Mouse (Mus musculus) liver, embryonic 14.5 days (tissue): ENCODE results near the gene Mgarp. TPM values are rescaled to one million over a fixed set of nuclear protein-coding genes. Genes with fewer than 3 reads are reported as not detected.

Experiments used
- ATAC-seq: fragments of 200-750 bp; cut with Nextera tagmentation; 2 replicates; pipeline ENCODE4 v1.8.0; 2017; ENCODE audit warnings: moderate number of reproducible peaks, mild to moderate bottlenecking, moderate library complexity; ENCODE audit not compliant: insufficient read depth
- DNase-seq, 3 experiments: peaks; one replicate each; pipeline ENCODE4 v3.0.0-alpha.2; 2012 to 2013; ENCODE audit warnings: low read depth in 3 of 3, low spot score in 3 of 3
- H3K27ac ChIP-seq: fragments of 300-500 bp; sonication (generic); 2 replicates; pipeline ENCODE4 v1.5.1; 2014; ENCODE audit warnings: moderate library complexity, mild to moderate bottlenecking, control low read depth, inconsistent platforms
- H3K27me3 ChIP-seq: fragments of 300-500 bp; sonication (generic); 2 replicates; pipeline ENCODE4 v1.6.1; 2014; ENCODE audit warnings: mild to moderate bottlenecking, low read length, moderate library complexity; ENCODE audit not compliant: control insufficient read depth, insufficient read depth
- H3K36me3 ChIP-seq: fragments of 300-500 bp; sonication (generic); replicated peaks from 2 replicates; pipeline ENCODE4 v1.6.1; 2014; ENCODE audit warnings: low read depth; ENCODE audit not compliant: control insufficient read depth, insufficient read depth
- H3K4me1 ChIP-seq, 2 experiments: fragments of 200-500 bp in 1 of 2; fragments of 300-500 bp in 1 of 2; sonication (generic) in 1 of 2; replicated peaks; 2 replicates each; pipeline ENCODE4 v1.6.1; 2012 to 2014; ENCODE audit warnings: antibody characterized with exemption in 1 of 2, inconsistent platforms in 1 of 2, low read length in 1 of 2; ENCODE audit not compliant: control insufficient read depth in 2 of 2, insufficient read depth in 2 of 2
- H3K4me2 ChIP-seq: fragments of 300-500 bp; sonication (generic); 2 replicates; pipeline ENCODE4 v1.6.1; 2014; ENCODE audit warnings: low read depth, mild to moderate bottlenecking, control low read depth, moderate library complexity
- H3K4me3 ChIP-seq, 2 experiments: fragments of 200-500 bp in 1 of 2; fragments of 300-500 bp in 1 of 2; sonication (generic) in 1 of 2; 2 replicates each; pipeline ENCODE4 v1.5.1; 2012 to 2014; ENCODE audit warnings: low read depth in 2 of 2, low read length in 2 of 2, mild to moderate bottlenecking in 2 of 2, control low read depth in 1 of 2, inconsistent platforms in 1 of 2, moderate library complexity in 1 of 2; ENCODE audit not compliant: insufficient read depth in 1 of 2
- H3K9ac ChIP-seq: fragments of 300-500 bp; sonication (generic); replicated peaks from 2 replicates; pipeline ENCODE4 v1.6.1; 2014; ENCODE audit warnings: mild to moderate bottlenecking, control low read depth, moderate library complexity
- H3K9me3 ChIP-seq: fragments of 300-500 bp; sonication (generic); 2 replicates; pipeline ENCODE4 v1.6.1; 2016; ENCODE audit warnings: low read length, mixed read lengths; ENCODE audit not compliant: control insufficient read depth
- CTCF ChIP-seq: IDR thresholded peaks from 2 replicates; pipeline ENCODE4 v1.5.1; 2016; ENCODE audit warnings: antibody characterized with exemption, low read depth, control low read depth
- EP300 ChIP-seq: IDR thresholded peaks from 2 replicates; pipeline ENCODE4 v1.6.1; 2016; ENCODE audit warnings: antibody characterized with exemption, low read depth
- WGBS: fragments of 180-500 bp; shearing (Covaris S2); extraction: QIAGEN DNeasy Blood & Tissue Kit; methylation state at CpG from one replicate; pipeline ENCODE4 v1.1.7; 2014; ENCODE audit not compliant: insufficient replicate concordance; 5-methylcytosine and 5-hydroxymethylcytosine counted together
- polyA plus RNA-seq, 2 experiments: library from polyadenylated mRNA; depleted of rRNA in 1 of 2; stranded (reverse) in 1 of 2; unstranded in 1 of 2; fragments of >200 nt; fragmentation: Nextera tagmentation in 1 of 2; extraction: Ambion mirVana in 1 of 2; gene quantifications; 2 replicates each; pipeline versions ENCODE4 v1.2.1 to v1.2.3; 2012 to 2014

The Mgarp gene
- polyA plus RNA-seq, 2 experiments: 0.48 to 0.85 TPM

DNA sequence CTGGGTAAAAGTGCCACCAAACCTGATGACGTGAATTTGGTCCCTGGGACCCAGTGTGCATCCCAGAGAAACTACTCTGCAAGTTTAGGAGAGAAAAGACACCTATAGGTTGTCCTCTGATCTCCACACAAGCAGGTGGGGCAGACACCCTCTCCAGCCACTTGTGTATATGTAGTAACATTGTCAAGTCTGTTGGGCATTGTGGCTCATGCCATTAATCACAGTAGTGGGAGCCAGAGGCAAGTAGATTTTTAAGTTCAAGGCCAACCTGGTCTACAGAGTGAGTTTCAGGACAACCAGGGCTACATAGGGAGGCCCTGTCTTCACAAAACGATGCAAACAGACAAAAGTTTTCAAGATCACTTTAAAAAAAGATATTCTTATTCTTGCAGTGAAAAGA is 24.7 kb downstream of the Mgarp start:
- no peak for TF ChIP-seq CTCF
- no peak for TF ChIP-seq EP300
- H3K4me1 ChIP-seq: peaks cover 23 to 27% of the 10 kb centered on the region in 2 experiments
- H3K36me3 ChIP-seq: no peaks in the 10 kb centered on the region
- H3K4me3 ChIP-seq: no peak overlapping the region
- DNase-seq: no peak
- ATAC-seq: no peak
- no peaks in the 10 kb centered on the region for H3K9me3 ChIP-seq
- H3K9ac ChIP-seq: no peak overlapping the region
- H3K27me3 ChIP-seq: no peaks in the 10 kb centered on the region
- no peak overlapping the region for H3K27ac ChIP-seq
- WGBS: 56% methylated on average over 2 of the region's 2 CpGs
- H3K4me2 ChIP-seq: no peak overlapping the region

DNA sequence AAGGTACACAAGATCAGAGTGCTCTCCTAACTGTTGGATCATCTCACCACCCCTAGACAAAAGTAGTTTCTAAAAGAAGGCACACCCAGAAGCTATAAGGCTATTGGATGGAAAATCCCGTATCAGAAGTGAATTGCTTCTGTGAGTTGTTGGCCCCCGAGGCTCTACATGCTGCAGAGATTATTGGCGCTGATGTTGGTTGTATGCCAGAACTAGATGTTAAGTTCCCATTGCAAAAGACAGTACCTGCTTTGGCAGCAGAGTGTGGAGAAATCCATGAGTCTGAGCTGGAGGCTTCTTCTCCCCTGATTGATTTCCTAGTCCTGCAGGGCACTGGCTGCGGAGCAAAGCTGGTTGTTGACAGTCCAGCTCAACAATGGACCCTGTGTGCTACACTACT is 28.5 kb downstream of the Mgarp start:
- TF ChIP-seq EP300 (no peak), CTCF (no peak)
- 41% methylated on average over 4 of the region's 4 CpGs for WGBS
- no peak overlapping the region for H3K9ac ChIP-seq
- no peaks in the 10 kb centered on the region for H3K9me3 ChIP-seq
- H3K4me1 ChIP-seq: peaks cover 25 to 39% of the 10 kb centered on the region in 2 experiments
- H3K4me3 ChIP-seq: no peak overlapping the region
- DNase-seq (no peak), ATAC-seq (no peak)
- peak overlapping the region; percentile 22 for H3K4me2 ChIP-seq
- no peaks in the 10 kb centered on the region for H3K36me3 ChIP-seq
- no peak overlapping the region for H3K27ac ChIP-seq
- no peaks in the 10 kb centered on the region for H3K27me3 ChIP-seq

DNA sequence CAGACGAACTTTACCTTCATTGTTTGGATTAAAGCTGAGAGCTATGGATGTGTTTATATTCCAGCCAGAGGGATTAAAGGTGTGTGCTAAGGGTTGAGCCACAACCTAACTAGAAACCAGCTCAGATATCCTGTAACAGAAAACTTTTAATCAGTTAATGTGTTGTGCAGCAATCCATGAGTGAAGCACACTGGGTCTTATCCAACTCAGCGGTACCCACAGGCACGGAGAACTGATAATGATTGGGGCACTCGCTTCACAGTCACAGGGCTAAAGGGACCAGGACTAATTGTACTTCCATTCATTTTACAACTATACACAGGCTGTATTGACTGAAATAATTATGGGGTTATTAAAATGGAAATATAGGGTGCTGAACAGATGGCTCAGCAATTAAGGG is 29.6 kb downstream of the Mgarp start:
- Histone ChIP-seq H3K36me3 (no peaks in the 10 kb centered on the region), H3K4me1 (peaks cover 25 to 39% of the 10 kb centered on the region in 2 experiments), H3K27ac (peak overlapping the region; percentile 48), H3K9ac (peak overlapping the region; percentile 24), H3K4me3 (no peak overlapping the region), H3K27me3 (no peaks in the 10 kb centered on the region), H3K4me2 (peak overlapping the region; percentile 44), H3K9me3 (no peaks in the 10 kb centered on the region)
- no peak for DNase-seq
- 19% methylated on average over 4 of the region's 4 CpGs for WGBS
- peak; percentile 77 for TF ChIP-seq EP300
- TF ChIP-seq CTCF: no peak
- peak; percentile 63 for ATAC-seq

DNA sequence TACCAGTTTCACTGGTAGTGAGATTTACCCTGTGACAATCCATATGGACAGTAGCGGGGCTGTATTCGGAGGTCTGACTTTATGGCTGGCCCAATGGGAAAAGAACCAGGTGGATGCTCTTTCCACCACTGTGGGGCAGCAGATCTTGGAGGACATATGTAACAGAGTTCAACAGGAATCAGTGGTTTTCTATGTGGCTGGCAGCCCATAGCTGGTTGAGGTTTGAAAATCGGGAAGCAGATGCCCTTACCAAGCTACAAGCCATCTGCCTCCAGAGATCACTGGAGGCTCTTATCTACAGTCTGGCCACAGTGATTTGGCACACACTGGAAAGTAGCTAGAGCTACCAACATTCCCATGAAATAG is 31.0 kb downstream of the Mgarp start:
- H3K4me1 ChIP-seq: peaks cover 31 to 47% of the 10 kb centered on the region in 2 experiments
- no peak for ATAC-seq

DNA sequence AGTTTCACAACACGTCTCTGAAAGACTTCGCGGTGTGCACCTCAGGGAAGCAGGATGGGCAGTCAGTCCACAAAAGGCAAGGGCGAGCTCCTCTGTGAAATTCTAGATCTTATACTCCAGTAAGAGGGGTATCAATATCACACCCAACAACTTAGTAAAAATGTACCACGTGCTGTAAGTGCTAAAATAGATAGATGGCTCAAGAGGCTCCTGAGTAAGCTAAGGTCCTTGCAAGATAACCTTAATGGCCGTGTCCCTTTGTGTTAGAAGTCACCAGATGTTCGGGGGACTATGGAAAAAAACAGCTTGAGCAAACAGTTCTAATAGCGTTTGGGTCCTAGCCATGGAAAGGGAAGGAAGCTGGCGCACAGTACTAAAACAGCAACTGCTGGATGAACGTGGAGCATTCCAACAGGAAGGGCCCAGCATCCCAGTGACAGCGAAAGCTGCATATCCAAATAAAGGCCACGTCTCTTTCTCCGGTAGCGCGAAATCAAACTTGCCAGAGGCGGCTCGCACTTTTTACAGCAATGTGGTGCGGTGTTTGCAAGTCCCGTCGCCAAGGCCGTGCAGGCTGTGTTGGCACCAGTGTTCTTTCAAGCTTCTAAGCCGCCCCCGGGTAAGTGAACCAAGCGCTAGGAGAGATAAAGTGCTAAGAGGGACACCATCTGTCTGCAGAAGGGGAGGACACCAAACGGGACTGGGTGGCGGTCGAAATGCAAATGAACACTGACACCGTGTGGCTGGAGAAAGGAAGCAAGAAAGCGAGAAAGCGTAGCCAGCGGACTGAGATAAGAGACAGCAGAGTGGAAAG is 31.6 kb downstream of the Mgarp start:
- H3K36me3 ChIP-seq: no peaks in the 10 kb centered on the region
- peaks cover 31 to 47% of the 10 kb centered on the region in 2 experiments for H3K4me1 ChIP-seq
- no peaks in the 10 kb centered on the region for H3K27me3 ChIP-seq
- peak overlapping the region; percentile 53 to 75 for H3K4me3 ChIP-seq
- H3K4me2 ChIP-seq: peak overlapping the region; percentile 86
- DNase-seq: peak; percentile 81 to 91 (median 84)
- H3K9me3 ChIP-seq: no peaks in the 10 kb centered on the region
- peak overlapping the region; percentile 3 for H3K27ac ChIP-seq
- peak; percentile 67 for TF ChIP-seq EP300
- TF ChIP-seq CTCF: peak; percentile 97
- ATAC-seq: peak; percentile 86
- peak overlapping the region; percentile 32 for H3K9ac ChIP-seq
- WGBS: 5% methylated on average over 31 of the region's 31 CpGs

More for the DNA sequence above, 31.0 kb downstream of the Mgarp start:
- Histone ChIP-seq H3K27ac (no peak overlapping the region), H3K4me2 (peak overlapping the region; percentile 86), H3K9me3 (no peaks in the 10 kb centered on the region), H3K27me3 (no peaks in the 10 kb centered on the region), H3K9ac (no peak overlapping the region), H3K36me3 (no peaks in the 10 kb centered on the region), H3K4me3 (peak overlapping the region; percentile 53 to 75; a peak in 3 of 4 replicates)
- TF ChIP-seq EP300 (no peak), CTCF (no peak)
- no peak for DNase-seq
- WGBS: 0% methylated on average over 3 of the region's 3 CpGs
